Mouse (Mus musculus) CD4-positive naive resting alpha-beta T cell, adult 57 days (primary cell): ENCODE results near the gene Immp1l. TPM values are rescaled to one million over a fixed set of nuclear protein-coding genes. Genes with fewer than 3 reads are reported as not detected.

Source experiments
- total RNA-seq: library from RNA; stranded (reverse); gene quantifications from one replicate; pipeline ENCODE4 v1.2.4, GENCODE M21; 2023

The Immp1l gene
- 22.6 TPM for total RNA-seq

GRCm38 (mm10) chr2:105903896-105904756 is at the start of gene Immp1l, which contains the start of gene Elp4:
Gene Immp1l, plus strand, starts transcription at chr2:105904638.
Gene Elp4, minus strand, starts transcription at chr2:105904564.

GRCm38 (mm10) chr2:106002835-106003739 is 98.6 kb downstream of the Immp1l start, which contains the start of gene Dnajc24:
Gene Dnajc24, minus strand, starts transcription at chr2:106003549.

Other genes with a start within 250 kb of the Immp1l start
- not detected for gene Pax6, start 235.7 kb upstream of the Immp1l start, total RNA-seq
- gene Elp4, start 74 bp upstream of the Immp1l start, total RNA-seq = 18.1 TPM
- 15.1 TPM for gene Dnajc24, start 98.9 kb downstream of the Immp1l start, total RNA-seq